23 mouse cellular contexts compared by ENCODE assay signal in the genomic region with DNA sequence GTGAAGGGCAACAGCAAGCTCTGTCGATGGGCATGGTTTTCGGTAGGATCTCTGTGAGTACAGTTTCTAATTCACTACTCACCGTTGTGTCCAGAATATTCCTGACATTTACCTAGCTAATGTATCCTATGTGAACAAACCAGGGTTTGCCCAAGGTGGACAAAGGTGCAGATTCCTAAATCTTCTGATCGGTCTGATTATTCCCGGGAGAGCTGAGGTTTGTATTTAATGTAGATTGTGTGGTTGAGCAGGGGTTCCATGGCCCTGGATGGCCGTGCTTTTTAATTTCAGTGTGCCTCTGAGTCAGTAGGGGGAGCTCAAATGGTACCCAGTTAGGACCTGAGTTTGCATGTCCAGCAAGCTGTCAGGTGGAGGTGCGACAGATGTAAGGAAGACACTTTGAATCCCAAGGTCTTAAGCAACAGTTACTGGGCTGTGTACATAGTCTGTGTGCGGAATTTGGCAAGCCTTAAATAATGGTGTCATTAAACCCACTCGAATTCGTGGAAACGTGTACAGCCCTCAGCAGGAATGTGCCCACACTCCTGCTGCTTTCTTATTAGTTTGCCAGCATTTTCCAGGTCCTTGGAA. TPM values are rescaled to one million over a fixed set of nuclear protein-coding genes. Genes with fewer than 3 reads are reported as not detected.
DNase-seq lines count a peak whose midpoint lies in the region; ATAC-seq and TF ChIP-seq lines count a peak whose summit lies in the region.
"Had no signal": no experiment of that assay in that cellular context is flagged by ENCODE, and none has a peak within 500 bp of the region (broad histone marks: within the 10 kb centered on the region; RNA-seq: fewer than 3 reads in every experiment).

No protein-coding gene starts in this region.

- in situ Hi-C loops in CH12.LX (cut with MboI; ENCODE audit: low pct_ligation_motif_present, low pct_unique_long_range_greater_than_20kb, low sequenced_read_pairs), result no loop called here

- H3K4me3 ChIP-seq in heart, embryonic 11.5 days (ENCODE audit: low read depth, low read length), result no peak overlapping the region
- no peak overlapping the region for H3K4me3 ChIP-seq in liver, postnatal 0 days (ENCODE audit: low read depth, low read length)
- no peak overlapping the region for H3K4me3 ChIP-seq in CH12.LX (replicated peaks in 1 of 3; ENCODE audit: low read depth in 2 of 3, low read length in 2 of 3, poor library complexity in 1 of 3)
- H3K4me3 ChIP-seq in ES-Bruce4 (ENCODE audit: low read depth, low read length), result no peak overlapping the region
- H3K4me3 ChIP-seq: forebrain, embryonic 10.5 days; heart, embryonic 13.5 days; limb, embryonic 13.5 days; liver, embryonic 13.5 days; midbrain, embryonic 12.5 days; neural tube, embryonic 12.5 days had no signal

- TF ChIP-seq POLR2A in CH12.LX (IDR thresholded peaks at IDR 0.05; ENCODE audit: low read depth, low read length) (no peak), ES-Bruce4 (IDR thresholded peaks at IDR 0.05; ENCODE audit: insufficient read depth, low read length) (no peak)

- peak; percentile 18; the same call in 1 of the 2 replicates for TF ChIP-seq CTCF in liver, postnatal 0 days (IDR thresholded peaks at IDR 0.05; ENCODE audit: low read depth)
- peak in 1 of 2 experiments; percentile 81; a peak in 2 of 4 replicates for TF ChIP-seq CTCF in CH12.LX (conservative IDR thresholded peaks at IDR 0.05 in 1 of 2, IDR thresholded peaks at IDR 0.05 in 1 of 2; ENCODE audit: low read depth in 2 of 2, low read length in 2 of 2)
- peak; percentile 37 for TF ChIP-seq CTCF in ES-Bruce4 (IDR thresholded peaks at IDR 0.05; ENCODE audit: low read depth, low read length)

- peaks cover 4% of the 10 kb centered on the region; the same call in 1 of the 2 replicates for H3K36me3 ChIP-seq in heart, embryonic 11.5 days (ENCODE audit: control insufficient read depth, insufficient read depth, low read length)
- H3K36me3 ChIP-seq in liver, postnatal 0 days (replicated peaks; ENCODE audit: insufficient read depth, low read length), result peaks cover 86% of the 10 kb centered on the region
- H3K36me3 ChIP-seq in CH12.LX (replicated peaks in 1 of 2; ENCODE audit: control insufficient read depth in 1 of 2, insufficient read depth in 1 of 2, low read length in 1 of 2) (peaks cover 65 to 73% of the 10 kb centered on the region in 2 experiments), ES-Bruce4 (ENCODE audit: control insufficient read depth, insufficient read depth, low read length, poor library complexity, severe bottlenecking) (no peaks in the 10 kb centered on the region)

- dilution Hi-C loops in CH12.LX (cut with MboI; ENCODE audit: extremely low pct_ligation_motif_present, extremely low pct_unique_long_range_greater_than_20kb, low sequenced_read_pairs), result no loop called here

- no peak for TF ChIP-seq EP300 in liver, postnatal 0 days (IDR thresholded peaks at IDR 0.05; ENCODE audit: low read depth)
- TF ChIP-seq EP300 in CH12.LX (IDR thresholded peaks at IDR 0.05; ENCODE audit: low read length), result peak; percentile 33; the same call in 1 of the 2 replicates
- TF ChIP-seq EP300 in ES-Bruce4 (IDR thresholded peaks at IDR 0.05; ENCODE audit: insufficient read depth, low read depth, low read length), result no peak

- H3K79me2 ChIP-seq in CH12.LX (replicated peaks; ENCODE audit: control insufficient read depth, extremely low read depth, insufficient read depth, poor library complexity, severe bottlenecking), result peaks cover 11% of the 10 kb centered on the region

- H3K9me3 ChIP-seq in heart, embryonic 11.5 days (replicated peaks; ENCODE audit: control insufficient read depth, low read length), result no peaks in the 10 kb centered on the region
- no peaks in the 10 kb centered on the region for H3K9me3 ChIP-seq in liver, postnatal 0 days (ENCODE audit: low read length)
- no peaks in the 10 kb centered on the region for H3K9me3 ChIP-seq in CH12.LX (replicated peaks; ENCODE audit: low read length)
- H3K9me3 ChIP-seq in ES-Bruce4 (replicated peaks; ENCODE audit: control insufficient read depth, insufficient read depth, low read length, poor library complexity, severe bottlenecking), result no peaks in the 10 kb centered on the region
- H3K9me3 ChIP-seq: forebrain, embryonic 10.5 days; heart, embryonic 13.5 days; limb, embryonic 13.5 days; liver, embryonic 13.5 days; midbrain, embryonic 12.5 days; neural tube, embryonic 12.5 days had no signal

- 0 out of 2 replicates have a peak, but pooled peaks cover 2% of the 10 kb centered on the region for H3K4me1 ChIP-seq in heart, embryonic 11.5 days (ENCODE audit: control insufficient read depth, insufficient read depth, low read length)
- no peaks in the 10 kb centered on the region for H3K4me1 ChIP-seq in liver, postnatal 0 days (ENCODE audit: insufficient read depth)
- H3K4me1 ChIP-seq in CH12.LX (ENCODE audit: control insufficient read depth in 1 of 2, insufficient read depth in 2 of 2) (peaks cover 25 to 82% of the 10 kb centered on the region in 2 experiments), ES-Bruce4 (ENCODE audit: control insufficient read depth, insufficient read depth, low read length) (peaks cover 2% of the 10 kb centered on the region)
- H3K4me1 ChIP-seq: heart, embryonic 13.5 days; limb, embryonic 13.5 days; liver, embryonic 13.5 days; midbrain, embryonic 12.5 days; neural tube, embryonic 12.5 days had no signal

- H3K9ac ChIP-seq in heart, embryonic 11.5 days (ENCODE audit: low read depth, low read length), result no peak overlapping the region
- no peak overlapping the region for H3K9ac ChIP-seq in liver, postnatal 0 days (replicated peaks)
- peak overlapping the region; percentile 81; the same call in 1 of the 2 replicates for H3K9ac ChIP-seq in CH12.LX (ENCODE audit: insufficient read depth, low read depth)
- no peak overlapping the region for H3K9ac ChIP-seq in ES-Bruce4 (ENCODE audit: low read depth, poor library complexity, severe bottlenecking)
- H3K9ac ChIP-seq: heart, embryonic 13.5 days; limb, embryonic 13.5 days; liver, embryonic 13.5 days; midbrain, embryonic 12.5 days; neural tube, embryonic 12.5 days had no signal

- WGBS in heart, embryonic 11.5 days (ENCODE audit: insufficient replicate concordance), result 78% methylated on average over 11 of the region's 11 CpGs
- WGBS in liver, postnatal 0 days (ENCODE audit: insufficient replicate concordance), result 83% methylated on average over 11 of the region's 11 CpGs

- no peak for ATAC-seq in heart, embryonic 11.5 days (replicated peaks; ENCODE audit: insufficient number of reproducible peaks, low FRiP score, low TSS enrichment)
- ATAC-seq in liver, postnatal 0 days, result no peak
- ATAC-seq in monocyte, adult 5-6 weeks (replicated peaks; ENCODE audit: insufficient number of reproducible peaks, low FRiP score, low TSS enrichment, poor library complexity, severe bottlenecking), result no peak

- H3K4me2 ChIP-seq in heart, embryonic 11.5 days, result no peak overlapping the region
- H3K4me2 ChIP-seq in liver, postnatal 0 days (ENCODE audit: low read depth, low read length), result no peak overlapping the region
- H3K4me2 ChIP-seq in CH12.LX (ENCODE audit: insufficient read depth, low read depth, poor library complexity, severe bottlenecking), result peak overlapping the region; percentile 76
- H3K4me2 ChIP-seq: heart, embryonic 13.5 days; limb, embryonic 13.5 days; liver, embryonic 13.5 days; midbrain, embryonic 12.5 days; neural tube, embryonic 12.5 days had no signal

- no peak overlapping the region for H3K27ac ChIP-seq in heart, embryonic 11.5 days (ENCODE audit: low read depth, low read length)
- H3K27ac ChIP-seq in liver, postnatal 0 days (ENCODE audit: low read depth), result no peak overlapping the region
- H3K27ac ChIP-seq in CH12.LX (ENCODE audit: insufficient read depth, low read depth) (peak overlapping the region; percentile 99), ES-Bruce4 (ENCODE audit: insufficient read depth, low read length) (no peak overlapping the region)
- H3K27ac ChIP-seq: forebrain, embryonic 10.5 days; heart, embryonic 13.5 days; limb, embryonic 13.5 days; liver, embryonic 13.5 days; midbrain, embryonic 12.5 days; neural tube, embryonic 12.5 days had no signal

- peak; percentile 54 for DNase-seq in heart, adult 11 months
- no peak for DNase-seq in liver, postnatal 0 days
- DNase-seq in liver, result no peak
- peak; percentile 59 for DNase-seq in CH12.LX (ENCODE audit: extremely low read depth)
- DNase-seq: adrenal gland, postnatal 14 days; cerebellum, adult 9-11 months; gastrocnemius, postnatal 10 days; heart, adult 18-20 months; heart, postnatal 14 days; kidney, adult 2 months; kidney, postnatal 14 days; layer of hippocampus, postnatal 36 days; liver, embryonic 13.5 days; retina, postnatal 1 day; thymus, postnatal 36 days had no signal

- peak; percentile 66 for TF ChIP-seq RAD21 in CH12.LX (IDR thresholded peaks at IDR 0.05; ENCODE audit: low read depth, low read length)

- no peaks in the 10 kb centered on the region for H3K27me3 ChIP-seq in heart, embryonic 11.5 days (ENCODE audit: control insufficient read depth, insufficient read depth, low read length)
- H3K27me3 ChIP-seq in liver, postnatal 0 days (ENCODE audit: insufficient read depth, low read length), result no peaks in the 10 kb centered on the region
- H3K27me3 ChIP-seq in CH12.LX (replicated peaks), result no peaks in the 10 kb centered on the region
- H3K27me3 ChIP-seq in ES-Bruce4 (ENCODE audit: control insufficient read depth, insufficient read depth, low read length, poor library complexity, severe bottlenecking), result no peaks in the 10 kb centered on the region; the same call in 1 of the 2 replicates
- H3K27me3 ChIP-seq: heart, embryonic 13.5 days; limb, embryonic 13.5 days; liver, embryonic 13.5 days; midbrain, embryonic 12.5 days; neural tube, embryonic 12.5 days had no signal

TF ChIP-seq in CH12.LX, 34 proteins besides CTCF, POLR2A, EP300 and RAD21 (continues in another document):
- TF ChIP-seq SMC3 (IDR thresholded peaks at IDR 0.05; ENCODE audit: low read depth, low read length) (peak; percentile 62), MAFK (IDR thresholded peaks at IDR 0.05; ENCODE audit: insufficient replicate concordance, low read length) (no peak), GABPA (IDR thresholded peaks at IDR 0.05; ENCODE audit: insufficient replicate concordance, low read depth, low read length) (no peak), BHLHE40 (IDR thresholded peaks at IDR 0.05; ENCODE audit: low read depth, low read length) (peak; percentile 35; the same call in 1 of the 2 replicates), MXI1 (IDR thresholded peaks at IDR 0.05; ENCODE audit: low read depth, low read length) (peak; percentile 55; the same call in 1 of the 2 replicates), NELFE (IDR thresholded peaks at IDR 0.05; ENCODE audit: low read depth, low read length) (peak; percentile 27; the same call in 1 of the 2 replicates)

RNA-seq across cellular contexts. Expression of a gene that starts 12.6 kb away (rescaled TPM):
- 28.5 and 31.2 TPM in 2 replicates for polyA plus RNA-seq in heart, embryonic 11.5 days (2014; fragmentation: Nextera tagmentation; extraction: Ambion mirVana)
- 31.2 and 33.7 TPM in 2 replicates for polyA plus RNA-seq in liver, postnatal 0 days (2015; fragmentation: Nextera tagmentation; extraction: Ambion mirVana)
- total RNA-seq in CH12.LX (2012; rRNA removed), result 119 and 143 TPM in 2 replicates
- total RNA-seq in CH12.LX (2014; rRNA removed), result 179 and 190 TPM in 2 replicates
- polyA plus RNA-seq in CH12.LX (2012; ENCODE audit: insufficient read length, low read depth), result 94.6 and 101 TPM in 2 replicates
- polyA plus RNA-seq in ES-Bruce4 (2011; ENCODE audit: insufficient read depth, insufficient read length, low read depth, missing spikeins), result 7.5 and 10.1 TPM in 2 replicates
- total RNA-seq in monocyte, adult 5-6 weeks (2017), result 167 to 238 TPM (median 182 TPM) in 3 replicates

Comparison
In these comparisons a context has a peak if more than half of its experiments do, and no peak if none do; other contexts are left out.
1. DNase-seq: peak in heart, adult 11 months (single experiment) and CH12.LX (single experiment); none in liver, postnatal 0 days (single experiment) and liver (single experiment).